Mouse (Mus musculus) G1E (cell line): Measurements from ENCODE around the gene Supt16.

Experiments
- CTCF ChIP-seq: IDR thresholded peaks from 2 replicates; pipeline ENCODE4 v1.5.1; 2012; ENCODE audit warnings: low read depth, low read length, inconsistent platforms, mixed read lengths
- TAL1 ChIP-seq: conservative IDR thresholded peaks from 2 replicates; pipeline ENCODE4 v1.6.1; 2012; ENCODE audit warnings: low read depth, low read length, inconsistent platforms, mixed read lengths

GRCm38 (mm10) chr14:52117241-52117640, 80.0 kb downstream of the Supt16 start:
- TF ChIP-seq CTCF, result no peak
- no peak for TF ChIP-seq TAL1
